Mouse (Mus musculus): Measurements from ENCODE around the gene Dtx2. TPM values are rescaled to one million over a fixed set of nuclear protein-coding genes. Genes with fewer than 3 reads are reported as not detected.

Gene Dtx2
- total RNA-seq, 1 experiment from 2014 or later: 4.8 TPM

DNA sequence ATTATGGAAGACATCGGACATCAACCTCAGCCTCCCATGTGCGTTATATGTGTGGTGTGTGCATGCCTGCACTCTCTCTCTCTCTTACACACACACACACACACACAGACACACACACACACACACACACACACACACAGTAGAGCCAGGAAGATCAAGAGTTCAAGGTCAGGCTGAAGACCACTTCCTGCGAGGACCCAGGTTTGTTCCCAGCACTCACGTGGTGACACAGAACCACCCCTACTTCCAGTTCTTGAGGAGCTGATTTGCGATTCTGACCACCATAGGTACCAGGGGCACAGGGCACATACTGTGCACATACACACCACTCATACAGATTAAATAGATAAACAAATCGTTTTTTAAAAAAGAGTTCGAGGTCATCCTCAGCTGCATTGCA is 22.7 kb upstream of the Dtx2 start:
- no peak for ATAC-seq (replicated peaks; ENCODE audit: low read depth, poor library complexity, severe bottlenecking)

DNA sequence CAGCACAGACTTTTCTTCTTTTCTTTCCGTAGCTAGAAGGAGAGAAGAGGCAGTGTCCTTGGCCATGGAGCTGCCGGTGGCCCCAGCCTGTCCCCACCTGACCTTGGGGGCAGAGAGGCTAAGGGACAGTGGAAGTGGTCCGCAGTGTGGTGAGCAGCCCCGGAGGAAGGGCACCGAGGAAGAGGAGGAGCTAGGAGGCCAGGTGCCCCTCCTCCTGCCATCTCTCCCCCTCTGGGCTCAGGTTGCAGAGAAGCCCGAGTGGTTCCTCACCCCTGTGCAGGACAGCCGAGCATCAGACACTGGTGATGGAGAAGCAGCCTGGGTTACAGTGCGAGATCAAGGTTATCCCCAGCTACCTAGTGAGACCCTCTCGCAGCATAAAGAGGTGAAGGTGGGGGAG is 20.2 kb upstream of the Dtx2 start, which contains the start of gene Ssc4d:
Ssc4d (minus strand) TSS at position 167 of the 400 bp plus-strand sequence.
- ATAC-seq (replicated peaks; ENCODE audit: low read depth, poor library complexity, severe bottlenecking): no peak

DNA sequence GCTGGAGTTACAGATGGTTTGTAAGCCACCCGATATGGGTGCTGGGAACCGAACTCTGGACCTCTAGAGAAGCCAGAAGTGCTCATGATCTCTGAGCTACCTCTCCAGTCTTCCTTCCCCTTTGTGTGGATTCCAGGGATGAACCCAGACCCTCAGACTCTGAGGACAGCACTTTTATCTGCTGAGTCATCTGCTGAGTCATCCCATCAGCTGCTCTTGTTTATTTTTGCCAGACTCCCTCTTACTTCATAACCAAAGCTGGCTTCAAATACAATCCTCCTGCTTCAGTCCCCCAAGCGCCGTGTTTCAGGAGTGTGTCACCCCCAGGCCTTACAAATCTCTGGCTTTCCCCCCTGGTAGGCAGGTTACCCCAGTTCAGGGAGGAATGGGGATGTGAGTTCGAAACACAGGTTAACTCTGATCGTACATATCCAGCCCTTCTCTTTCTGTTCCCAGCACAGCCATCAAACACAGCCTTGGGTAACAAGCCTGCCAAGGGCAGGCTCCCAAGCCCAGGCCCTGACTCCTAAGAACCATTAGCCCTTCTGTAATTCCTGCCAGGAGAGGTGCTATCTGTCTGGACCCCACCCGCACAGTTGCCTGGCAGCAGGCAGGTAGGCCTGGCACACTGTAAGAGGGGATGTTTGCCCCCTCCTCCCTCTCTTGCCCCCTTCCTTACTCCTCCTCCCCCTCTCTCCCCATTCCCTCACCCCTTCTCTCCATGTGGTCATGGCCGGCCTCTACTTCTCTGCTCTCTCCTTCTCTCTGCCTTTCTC is 18.5 kb upstream of the Dtx2 start:
- no peak for ATAC-seq (replicated peaks; ENCODE audit: low read depth, poor library complexity, severe bottlenecking)

GRCm38 (mm10) chr5:135979381-135979780 is 15.2 kb upstream of the Dtx2 start:
- ATAC-seq (replicated peaks; ENCODE audit: low read depth, poor library complexity, severe bottlenecking): no peak

DNA sequence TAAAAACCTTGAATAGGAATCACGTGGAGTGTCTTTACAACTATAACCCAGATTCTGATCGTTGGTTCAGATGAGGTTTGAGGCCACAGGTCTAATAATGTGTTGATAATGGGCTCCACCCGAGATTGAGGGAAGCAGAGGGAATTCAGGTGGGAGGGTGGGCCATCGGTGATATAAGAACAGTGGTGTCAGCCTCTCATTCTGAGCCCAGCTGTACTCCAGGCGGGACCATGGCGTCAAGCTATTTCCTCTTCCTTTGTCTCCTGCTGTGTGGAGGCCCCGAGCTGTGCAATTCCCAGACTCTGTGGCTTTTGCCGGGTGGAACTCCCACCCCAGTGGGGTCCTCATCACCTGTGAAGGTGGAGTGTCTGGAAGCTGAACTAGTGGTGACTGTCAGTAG is 14.7 kb upstream of the Dtx2 start, which contains the start of gene Zp3:
Zp3 (plus strand) TSS at position 196 of the 400 bp plus-strand sequence.
- ATAC-seq (replicated peaks; ENCODE audit: low read depth, poor library complexity, severe bottlenecking): no peak

DNA sequence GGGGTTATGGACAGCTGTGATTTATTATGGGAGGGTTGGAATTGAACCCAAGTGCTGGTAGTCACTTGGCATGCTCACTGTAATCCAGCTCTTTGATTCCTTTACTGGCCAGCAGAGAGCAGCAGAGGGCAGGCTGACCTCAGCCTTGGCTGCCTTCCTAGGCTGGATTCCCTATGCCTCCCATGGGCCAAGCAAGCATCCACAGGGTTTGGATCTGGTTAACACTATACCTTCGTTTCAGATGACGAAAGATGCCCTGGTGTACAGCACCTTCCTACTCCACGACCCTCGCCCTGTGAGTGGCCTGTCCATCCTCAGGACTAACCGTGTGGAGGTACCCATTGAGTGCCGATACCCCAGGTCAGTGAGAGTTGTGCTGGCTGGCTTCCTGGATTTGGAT is 12.2 kb upstream of the Dtx2 start:
- ATAC-seq (replicated peaks; ENCODE audit: low read depth, poor library complexity, severe bottlenecking): peak; percentile 86

DNA sequence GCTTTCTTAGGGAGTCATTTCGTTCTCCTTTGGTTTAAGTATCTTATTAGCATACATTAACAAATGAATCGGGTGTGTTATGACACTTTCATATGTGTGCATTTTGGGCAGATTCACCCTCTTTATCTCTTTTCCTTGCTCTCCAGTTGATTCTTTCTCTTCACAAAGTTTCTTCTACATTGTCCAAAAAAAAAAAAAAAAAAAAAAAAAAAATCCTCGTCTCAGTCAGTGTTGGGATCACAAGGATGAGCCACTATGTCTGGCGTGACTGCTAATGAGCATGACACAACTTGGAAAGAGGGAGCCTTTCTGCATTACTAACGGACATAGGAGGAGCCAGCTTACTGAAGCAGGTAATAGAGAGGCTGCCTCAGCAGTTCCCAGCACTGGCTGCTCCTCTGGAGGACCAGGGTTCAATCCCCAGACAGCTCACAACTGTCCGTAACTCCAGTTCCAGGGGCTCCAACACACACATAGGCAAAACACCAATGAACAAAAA is 10.0 kb upstream of the Dtx2 start:
- no peak for ATAC-seq (replicated peaks; ENCODE audit: low read depth, poor library complexity, severe bottlenecking)

GRCm38 (mm10) chr5:135987248-135987647 is 7.4 kb upstream of the Dtx2 start:
- ATAC-seq (replicated peaks; ENCODE audit: low read depth, poor library complexity, severe bottlenecking): peak; percentile 61

- peak; percentile 63 for ATAC-seq (replicated peaks; ENCODE audit: low read depth, poor library complexity, severe bottlenecking)
Measured at GRCm38 (mm10) chr5:135990601-135991000, 4.0 kb upstream of the Dtx2 start.

DNA sequence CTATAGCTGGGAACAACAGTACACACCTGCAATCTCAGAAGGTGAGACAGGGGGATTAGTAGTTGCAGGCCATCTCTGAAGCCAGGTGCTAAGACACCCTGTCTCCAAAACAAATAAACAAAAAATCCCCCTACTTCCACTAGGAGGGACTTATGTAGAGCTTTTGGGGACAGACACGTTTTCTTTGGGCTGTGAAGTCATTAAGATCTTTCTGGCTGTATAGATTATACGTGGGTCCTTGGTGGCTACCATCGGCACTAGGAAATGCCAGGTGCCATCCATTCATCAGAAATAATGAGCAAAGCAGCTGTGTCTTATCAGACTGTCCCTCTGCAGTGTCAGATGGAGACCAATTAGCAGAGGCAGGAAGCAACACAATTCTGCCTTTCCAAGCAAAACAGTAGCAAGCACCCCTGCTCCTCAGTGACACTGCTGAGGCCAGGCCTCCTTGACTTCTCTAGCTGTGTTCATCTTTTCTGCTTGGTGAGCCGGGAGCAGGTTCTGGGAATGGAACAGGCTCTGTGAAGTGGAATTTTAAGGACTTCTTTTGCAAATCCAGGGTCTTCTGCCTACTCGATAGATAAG is 1.1 kb upstream of the Dtx2 start:
- ATAC-seq (replicated peaks; ENCODE audit: low read depth, poor library complexity, severe bottlenecking): no peak

DNA sequence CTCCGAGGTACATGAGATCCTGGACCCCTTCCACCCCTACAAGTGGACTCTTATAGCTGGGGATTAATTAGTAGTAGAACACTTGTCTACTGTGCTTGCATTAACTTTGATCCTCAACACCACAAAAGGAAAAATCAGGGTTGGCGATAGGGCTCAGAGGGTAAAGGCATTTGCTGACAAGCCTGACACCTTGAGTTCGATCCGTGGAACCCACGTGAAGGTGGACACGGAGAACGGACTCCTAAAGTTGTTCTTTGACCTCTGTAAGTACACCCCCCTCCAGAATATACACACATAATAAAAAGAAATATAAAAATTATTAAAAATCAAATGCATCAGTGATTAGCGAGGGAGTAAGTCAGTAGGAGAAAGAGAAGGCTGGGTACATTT is 270 bp upstream of the Dtx2 start:
- ATAC-seq (replicated peaks; ENCODE audit: low read depth, poor library complexity, severe bottlenecking): no peak

DNA sequence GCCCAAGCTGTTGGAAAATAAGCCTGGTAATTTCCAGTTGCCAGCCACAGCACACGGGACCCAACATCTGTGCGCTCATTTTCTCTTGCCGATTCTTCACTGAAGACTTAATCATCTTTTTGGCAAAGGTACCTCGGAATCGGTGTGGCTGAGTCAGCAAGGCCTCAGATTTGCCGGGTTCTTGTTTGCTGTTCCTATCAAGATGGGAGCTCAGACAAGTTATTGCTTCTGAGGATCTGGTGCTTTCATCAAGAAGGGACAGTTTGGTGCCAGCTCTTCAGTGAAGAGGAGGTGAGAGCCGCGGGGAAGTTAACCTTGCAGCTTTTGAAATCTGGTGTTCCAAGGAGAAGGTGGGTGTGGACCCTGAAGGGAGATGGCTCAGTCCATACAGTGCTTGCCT is 1.6 kb downstream of the Dtx2 start:
- no peak for ATAC-seq (replicated peaks; ENCODE audit: low read depth, poor library complexity, severe bottlenecking)

GRCm38 (mm10) chr5:136001222-136001621 is 6.6 kb downstream of the Dtx2 start:
- ATAC-seq (replicated peaks; ENCODE audit: low read depth, poor library complexity, severe bottlenecking): no peak

GRCm38 (mm10) chr5:136002325-136002724 is 7.7 kb downstream of the Dtx2 start:
- no peak for ATAC-seq (replicated peaks; ENCODE audit: low read depth, poor library complexity, severe bottlenecking)

GRCm38 (mm10) chr5:136002751-136003151 is 8.2 kb downstream of the Dtx2 start:
- no peak for ATAC-seq (replicated peaks; ENCODE audit: low read depth, poor library complexity, severe bottlenecking)

GRCm38 (mm10) chr5:136004537-136004936 is 9.9 kb downstream of the Dtx2 start:
- ATAC-seq (replicated peaks; ENCODE audit: low read depth, poor library complexity, severe bottlenecking): no peak

DNA sequence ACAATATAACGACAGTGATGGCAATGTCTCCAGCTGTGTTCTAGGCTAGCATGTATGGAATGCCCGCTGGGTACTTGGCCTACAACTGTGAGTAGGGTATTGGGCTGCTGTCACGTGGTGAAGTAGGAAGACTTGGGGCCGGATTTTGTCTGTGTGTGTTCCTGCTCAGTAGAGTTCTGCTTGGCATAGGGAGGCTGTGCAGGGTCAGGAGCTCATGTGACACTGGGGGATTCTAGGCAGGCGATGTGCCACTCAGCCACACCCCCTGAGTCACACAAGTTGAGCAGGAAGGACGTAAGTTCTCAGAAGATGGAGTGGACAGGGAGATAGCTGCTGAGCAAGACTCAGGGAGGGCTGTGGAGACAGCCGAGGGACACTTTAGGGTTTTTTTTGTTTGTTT is 13.1 kb downstream of the Dtx2 start:
- 0 out of 2 replicates have a peak, but pooled peaks have one; percentile 39 for ATAC-seq (replicated peaks; ENCODE audit: low read depth, poor library complexity, severe bottlenecking)

DNA sequence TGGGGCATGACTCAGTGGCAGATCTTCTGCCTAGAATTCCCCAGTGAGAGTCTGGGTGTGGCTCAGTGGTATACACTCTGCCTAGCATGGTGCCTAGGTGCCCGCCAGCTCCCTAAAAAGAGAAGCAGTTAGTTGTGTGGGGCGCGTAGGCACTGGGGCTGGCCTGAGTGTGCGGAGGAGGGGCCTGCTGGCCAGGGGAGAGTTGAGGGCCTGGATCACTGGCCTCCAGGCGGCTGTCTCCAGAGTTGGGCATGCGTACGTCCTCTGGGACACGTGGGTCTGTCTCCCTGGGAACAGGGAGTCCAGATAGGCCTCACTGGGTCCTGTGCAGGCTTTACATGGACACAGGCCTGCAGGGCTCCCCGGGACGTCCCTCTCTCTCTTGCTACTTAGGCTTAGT is 20.3 kb downstream of the Dtx2 start:
- ATAC-seq (replicated peaks; ENCODE audit: low read depth, poor library complexity, severe bottlenecking): no peak

- no peak for ATAC-seq (replicated peaks; ENCODE audit: low read depth, poor library complexity, severe bottlenecking)
Measured at GRCm38 (mm10) chr5:136015586-136015985, 21.0 kb downstream of the Dtx2 start.

DNA sequence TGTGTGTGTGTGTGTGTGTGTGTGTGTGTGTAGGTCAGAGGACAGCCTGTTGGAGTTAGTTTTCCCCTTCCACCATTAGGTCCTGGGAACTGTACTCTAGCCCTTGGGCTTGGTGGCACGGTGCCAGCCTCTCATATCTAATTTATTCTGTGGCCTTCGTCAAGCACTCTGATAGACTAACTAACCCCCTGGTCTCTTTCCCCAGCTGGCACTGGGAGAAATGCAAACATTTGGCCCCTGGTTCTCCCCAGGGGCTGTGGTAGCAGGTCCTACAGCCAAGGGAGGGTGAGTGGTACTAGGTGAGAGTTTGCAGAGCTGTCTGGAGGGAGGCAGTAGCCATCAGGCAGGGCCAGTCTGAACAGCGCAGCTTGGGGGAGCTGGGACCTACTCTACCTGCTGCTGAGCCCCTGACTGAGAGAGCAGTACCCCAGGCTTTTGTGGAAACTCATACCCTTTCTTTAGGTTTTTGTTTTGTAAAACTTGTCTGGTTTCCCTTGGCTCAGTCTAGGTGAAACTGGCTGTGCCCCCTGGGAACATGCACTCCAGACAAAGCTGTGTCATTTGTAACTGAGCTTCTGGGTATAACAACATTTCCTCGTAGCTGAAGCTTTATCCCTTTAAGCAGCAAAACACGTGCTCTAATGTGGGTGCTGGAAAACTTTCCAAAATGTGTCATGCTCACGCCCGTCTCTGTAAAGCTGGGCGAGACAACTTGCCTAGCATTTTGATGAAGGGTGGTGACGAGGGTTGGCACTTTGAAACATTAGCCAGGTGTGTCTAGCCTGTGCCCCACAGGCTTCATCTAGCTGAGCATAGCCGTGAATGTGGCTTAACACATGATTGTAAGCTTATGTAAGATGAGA is 21.6 kb downstream of the Dtx2 start:
- ATAC-seq (replicated peaks; ENCODE audit: low read depth, poor library complexity, severe bottlenecking): no peak

GRCm38 (mm10) chr5:136017262-136017661 is 22.7 kb downstream of the Dtx2 start:
- ATAC-seq (replicated peaks; ENCODE audit: low read depth, poor library complexity, severe bottlenecking): no peak
